Mouse (Mus musculus): ENCODE measurements around the gene Thada. TPM values are rescaled to one million over a fixed set of nuclear protein-coding genes. Genes with fewer than 3 reads are reported as not detected.

Thada gene
- total and polyA plus RNA-seq, 2 experiments from 2014 or later, result 2.6 to 19.2 TPM

GRCm38 (mm10) chr17:84179026-84179972 lies 286.7 kb downstream of the Thada start:
- Histone ChIP-seq H3K9ac (no peak overlapping the region), H3K27me3 (ENCODE audit: insufficient read depth, low read length) (no peaks in the 10 kb centered on the region), H3K4me2 (ENCODE audit: low read depth) (no peak overlapping the region), H3K9me3 (ENCODE audit: low read length) (no peaks in the 10 kb centered on the region), H3K4me1 (ENCODE audit: insufficient read depth) (no peaks in the 10 kb centered on the region), H3K27ac (ENCODE audit: low read depth, low read length) (no peak overlapping the region), H3K36me3 (ENCODE audit: insufficient read depth) (no peaks in the 10 kb centered on the region), H3K4me3 (ENCODE audit: low read depth, low read length) (no peak overlapping the region)
- ATAC-seq (no peak), DNase-seq (no peak)
- WGBS, result 89% methylated on average over 17 of the region's 17 CpGs
- no peak for TF ChIP-seq CTCF (IDR thresholded peaks at IDR 0.05; ENCODE audit: low read depth)

GRCm38 (mm10) chr17:84177481-84177880 lies 288.5 kb downstream of the Thada start:
- Histone ChIP-seq H3K27me3 (ENCODE audit: insufficient read depth, low read length) (no peaks in the 10 kb centered on the region), H3K4me2 (ENCODE audit: low read depth) (no peak overlapping the region), H3K36me3 (ENCODE audit: insufficient read depth) (no peaks in the 10 kb centered on the region), H3K9ac (no peak overlapping the region), H3K9me3 (ENCODE audit: low read length) (no peaks in the 10 kb centered on the region), H3K4me1 (ENCODE audit: insufficient read depth) (no peaks in the 10 kb centered on the region), H3K27ac (ENCODE audit: low read depth, low read length) (no peak overlapping the region), H3K4me3 (ENCODE audit: low read depth, low read length) (no peak overlapping the region)
- TF ChIP-seq CTCF (IDR thresholded peaks at IDR 0.05; ENCODE audit: low read depth), result no peak
- WGBS, result 51% methylated on average over 8 of the region's 8 CpGs
- DNase-seq (no peak), ATAC-seq (no peak)

GRCm38 (mm10) chr17:84176446-84176845 lies 289.6 kb downstream of the Thada start:
- Histone ChIP-seq H3K4me3 (ENCODE audit: low read depth, low read length) (no peak overlapping the region), H3K9ac (no peak overlapping the region), H3K4me2 (ENCODE audit: low read depth) (no peak overlapping the region), H3K27ac (ENCODE audit: low read depth, low read length) (no peak overlapping the region), H3K9me3 (ENCODE audit: low read length) (no peaks in the 10 kb centered on the region), H3K36me3 (ENCODE audit: insufficient read depth) (no peaks in the 10 kb centered on the region), H3K27me3 (ENCODE audit: insufficient read depth, low read length) (no peaks in the 10 kb centered on the region), H3K4me1 (ENCODE audit: insufficient read depth) (no peaks in the 10 kb centered on the region)
- DNase-seq, result no peak
- ATAC-seq, result no peak
- WGBS, result 89% methylated on average over 7 of the region's 7 CpGs
- no peak for TF ChIP-seq CTCF (IDR thresholded peaks at IDR 0.05; ENCODE audit: low read depth)

- no peak for TF ChIP-seq CTCF (IDR thresholded peaks at IDR 0.05; ENCODE audit: low read depth)
- ATAC-seq, result no peak
- no peaks in the 10 kb centered on the region for H3K36me3 ChIP-seq (ENCODE audit: insufficient read depth)
These were observed 290.8 kb downstream of the Thada start for GRCm38 (mm10) chr17:84175196-84175595.

GRCm38 (mm10) chr17:84167377-84167776 lies 298.6 kb downstream of the Thada start:
- 92% methylated on average over 4 of the region's 4 CpGs for WGBS
- H3K36me3 ChIP-seq (ENCODE audit: insufficient read depth), result no peaks in the 10 kb centered on the region
- no peaks in the 10 kb centered on the region for H3K4me1 ChIP-seq (ENCODE audit: insufficient read depth)
- no peak overlapping the region for H3K4me2 ChIP-seq (ENCODE audit: low read depth)
- no peak overlapping the region for H3K4me3 ChIP-seq (ENCODE audit: low read depth, low read length)
- DNase-seq, result no peak
- no peaks in the 10 kb centered on the region for H3K9me3 ChIP-seq (ENCODE audit: low read length)
- no peak for ATAC-seq
- H3K27me3 ChIP-seq (ENCODE audit: insufficient read depth, low read length), result no peaks in the 10 kb centered on the region
- no peak overlapping the region for H3K27ac ChIP-seq (ENCODE audit: low read depth, low read length)
- no peak overlapping the region for H3K9ac ChIP-seq
- no peak for TF ChIP-seq CTCF (IDR thresholded peaks at IDR 0.05; ENCODE audit: low read depth)

More at GRCm38 (mm10) chr17:84175196-84175595, 290.8 kb downstream of the Thada start:
- Histone ChIP-seq H3K9me3 (ENCODE audit: low read length) (no peaks in the 10 kb centered on the region), H3K4me1 (ENCODE audit: insufficient read depth) (no peaks in the 10 kb centered on the region), H3K4me2 (ENCODE audit: low read depth) (no peak overlapping the region), H3K27ac (ENCODE audit: low read depth, low read length) (no peak overlapping the region), H3K9ac (no peak overlapping the region), H3K4me3 (ENCODE audit: low read depth, low read length) (no peak overlapping the region), H3K27me3 (ENCODE audit: insufficient read depth, low read length) (no peaks in the 10 kb centered on the region)
- no peak for DNase-seq
- over 99% methylated on average over 17 of the region's 17 CpGs for WGBS

GRCm38 (mm10) chr17:84166135-84166860 lies 299.7 kb downstream of the Thada start:
- Histone ChIP-seq H3K4me1 (ENCODE audit: insufficient read depth) (no peaks in the 10 kb centered on the region; the same call in 1 of the 2 replicates), H3K27me3 (ENCODE audit: insufficient read depth, low read length) (no peaks in the 10 kb centered on the region), H3K9ac (no peak overlapping the region), H3K4me3 (ENCODE audit: low read depth, low read length) (no peak overlapping the region), H3K9me3 (ENCODE audit: low read length) (no peaks in the 10 kb centered on the region), H3K4me2 (ENCODE audit: low read depth) (no peak overlapping the region), H3K27ac (ENCODE audit: low read depth, low read length) (no peak overlapping the region), H3K36me3 (ENCODE audit: insufficient read depth) (no peaks in the 10 kb centered on the region)
- no peak for TF ChIP-seq CTCF (IDR thresholded peaks at IDR 0.05; ENCODE audit: low read depth)
- 87% methylated on average over 9 of the region's 9 CpGs for WGBS
- no peak for ATAC-seq
- no peak for DNase-seq

GRCm38 (mm10) chr17:84165735-84166134 lies 300.3 kb downstream of the Thada start:
- Histone ChIP-seq H3K4me3 (ENCODE audit: low read depth, low read length) (no peak overlapping the region), H3K9ac (no peak overlapping the region), H3K27ac (ENCODE audit: low read depth, low read length) (no peak overlapping the region), H3K4me2 (ENCODE audit: low read depth) (no peak overlapping the region), H3K9me3 (ENCODE audit: low read length) (no peaks in the 10 kb centered on the region), H3K27me3 (ENCODE audit: insufficient read depth, low read length) (no peaks in the 10 kb centered on the region), H3K36me3 (ENCODE audit: insufficient read depth) (no peaks in the 10 kb centered on the region), H3K4me1 (ENCODE audit: insufficient read depth) (no peaks in the 10 kb centered on the region; the same call in 1 of the 2 replicates)
- DNase-seq, result no peak
- 91% methylated on average over 3 of the region's 3 CpGs for WGBS
- no peak for ATAC-seq
- TF ChIP-seq CTCF (IDR thresholded peaks at IDR 0.05; ENCODE audit: low read depth), result no peak

Data from forebrain, postnatal 0 days (tissue).